ENCODE assay signal across 33 mouse cellular contexts in genomic region chrX:162685394-162685793, GRCm38 (mm10). TPM values are rescaled to one million over a fixed set of nuclear protein-coding genes. Genes with fewer than 3 reads are reported as not detected.
"Had no signal": no experiment of that assay in that cellular context is flagged by ENCODE, and none has a peak within 500 bp of the region (broad histone marks: within the 10 kb centered on the region; RNA-seq: fewer than 3 reads in every experiment).

No protein-coding gene starts in this region.

- H3K27me3 ChIP-seq: heart, embryonic 12.5 days; heart, embryonic 13.5 days; heart, embryonic 15.5 days; hindbrain, embryonic 12.5 days; hindbrain, embryonic 13.5 days; hindbrain, embryonic 15.5 days; intestine, embryonic 15.5 days had no signal

- H3K36me3 ChIP-seq: heart, embryonic 12.5 days; heart, embryonic 13.5 days; heart, embryonic 15.5 days; hindbrain, embryonic 10.5 days; hindbrain, embryonic 12.5 days; hindbrain, embryonic 13.5 days; hindbrain, embryonic 15.5 days; intestine, embryonic 15.5 days; kidney, embryonic 15.5 days had no signal

- H3K4me3 ChIP-seq: heart, embryonic 12.5 days; heart, embryonic 13.5 days; heart, embryonic 15.5 days; hindbrain, embryonic 10.5 days; hindbrain, embryonic 12.5 days; hindbrain, embryonic 13.5 days; hindbrain, embryonic 15.5 days; intestine, embryonic 15.5 days; kidney, embryonic 15.5 days; layer of hippocampus, adult 2 months; left cerebral cortex, adult 2 months had no signal

- H3K9ac ChIP-seq: heart, embryonic 12.5 days; heart, embryonic 13.5 days; heart, embryonic 15.5 days; hindbrain, embryonic 12.5 days; hindbrain, embryonic 13.5 days; hindbrain, embryonic 14.5 days; hindbrain, embryonic 15.5 days; intestine, embryonic 15.5 days; kidney, embryonic 15.5 days had no signal

- ATAC-seq: hindbrain, embryonic 16.5 days; hindbrain, postnatal 0 days; inflammation-experienced regulatory T-cells, adult 6 months; intestine, embryonic 15.5 days; intestine, embryonic 16.5 days; intestine, postnatal 0 days had no signal

- H3K27ac ChIP-seq: heart, embryonic 13.5 days; heart, embryonic 15.5 days; hindbrain, embryonic 10.5 days; hindbrain, embryonic 12.5 days; hindbrain, embryonic 13.5 days; hindbrain, embryonic 14.5 days; hindbrain, embryonic 15.5 days; hindbrain, postnatal 0 days; intestine, embryonic 15.5 days; kidney, embryonic 15.5 days; kidney, postnatal 0 days; layer of hippocampus, adult 2 months; left cerebral cortex, adult 2 months had no signal

- H3K9me3 ChIP-seq: heart, embryonic 12.5 days; heart, embryonic 13.5 days; heart, embryonic 15.5 days; hindbrain, embryonic 10.5 days; hindbrain, embryonic 12.5 days; hindbrain, embryonic 13.5 days; hindbrain, embryonic 15.5 days; intestine, embryonic 15.5 days; kidney, embryonic 15.5 days had no signal

- DNase-seq: heart, postnatal 10 days; heart, postnatal 14 days; heart, postnatal 36 days; heart, postnatal 4 days; kidney, adult 11 months; kidney, adult 18-20 months; kidney, adult 2 months; kidney, adult 8-10 months; kidney, adult 9 months; kidney, postnatal 10 days; kidney, postnatal 14 days; kidney, postnatal 36 days; layer of hippocampus, adult 9-11 months; layer of hippocampus, postnatal 36 days had no signal

- H3K4me1 ChIP-seq: heart, embryonic 12.5 days; heart, embryonic 13.5 days; heart, embryonic 15.5 days; hindbrain, embryonic 10.5 days; hindbrain, embryonic 12.5 days; hindbrain, embryonic 13.5 days; hindbrain, embryonic 15.5 days; intestine, embryonic 15.5 days; kidney, embryonic 15.5 days had no signal

- H3K4me2 ChIP-seq: heart, embryonic 11.5 days; heart, embryonic 12.5 days; heart, embryonic 13.5 days; heart, embryonic 15.5 days; hindbrain, embryonic 12.5 days; hindbrain, embryonic 13.5 days; hindbrain, embryonic 14.5 days; hindbrain, embryonic 15.5 days; intestine, embryonic 15.5 days; kidney, embryonic 15.5 days had no signal

RNA-seq across cellular contexts. Expression of gene Reps2, which starts 41.9 kb away (rescaled TPM):
- polyA plus RNA-seq: inflammation-experienced regulatory T-cells, adult 6 months had no signal
